Mouse (Mus musculus): ENCODE measurements around the gene Hist2h2aa2.

DNA sequence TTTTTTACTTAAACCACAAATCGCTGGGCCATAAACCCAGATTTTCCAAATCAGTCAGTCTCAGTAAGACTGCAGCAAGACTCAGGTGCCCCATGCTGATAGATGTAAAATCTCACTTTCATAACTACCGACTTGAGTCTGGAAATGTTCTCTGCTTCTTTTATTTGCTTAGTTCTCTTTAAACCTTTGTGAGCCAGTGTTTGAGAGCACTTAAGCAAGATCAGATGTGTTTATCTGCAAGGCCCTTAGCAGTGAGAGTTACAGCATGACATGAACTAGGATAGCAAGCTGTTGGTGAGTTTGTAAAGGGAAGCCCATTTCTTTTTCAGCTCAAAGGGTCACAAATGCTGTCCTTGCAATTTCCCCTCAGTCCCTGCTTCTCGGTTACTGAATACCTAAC, 17.1 kb upstream of the Hist2h2aa2 start:
- no peak for TF ChIP-seq CTCF (IDR thresholded peaks at IDR 0.05; ENCODE audit: extremely low read depth, insufficient read depth, low read length)
- TF ChIP-seq POLR2A (IDR thresholded peaks at IDR 0.05; ENCODE audit: extremely low read depth, insufficient read depth, low read length): no peak
